Mouse (Mus musculus): ENCODE measurements around the gene Cby1. TPM values are rescaled to one million over a fixed set of nuclear protein-coding genes. Genes with fewer than 3 reads are reported as not detected.

Cby1 gene
- 33.7 and 37.4 TPM in 2 replicates for polyA plus RNA-seq (2012; ENCODE audit: low replicate concordance)

DNA sequence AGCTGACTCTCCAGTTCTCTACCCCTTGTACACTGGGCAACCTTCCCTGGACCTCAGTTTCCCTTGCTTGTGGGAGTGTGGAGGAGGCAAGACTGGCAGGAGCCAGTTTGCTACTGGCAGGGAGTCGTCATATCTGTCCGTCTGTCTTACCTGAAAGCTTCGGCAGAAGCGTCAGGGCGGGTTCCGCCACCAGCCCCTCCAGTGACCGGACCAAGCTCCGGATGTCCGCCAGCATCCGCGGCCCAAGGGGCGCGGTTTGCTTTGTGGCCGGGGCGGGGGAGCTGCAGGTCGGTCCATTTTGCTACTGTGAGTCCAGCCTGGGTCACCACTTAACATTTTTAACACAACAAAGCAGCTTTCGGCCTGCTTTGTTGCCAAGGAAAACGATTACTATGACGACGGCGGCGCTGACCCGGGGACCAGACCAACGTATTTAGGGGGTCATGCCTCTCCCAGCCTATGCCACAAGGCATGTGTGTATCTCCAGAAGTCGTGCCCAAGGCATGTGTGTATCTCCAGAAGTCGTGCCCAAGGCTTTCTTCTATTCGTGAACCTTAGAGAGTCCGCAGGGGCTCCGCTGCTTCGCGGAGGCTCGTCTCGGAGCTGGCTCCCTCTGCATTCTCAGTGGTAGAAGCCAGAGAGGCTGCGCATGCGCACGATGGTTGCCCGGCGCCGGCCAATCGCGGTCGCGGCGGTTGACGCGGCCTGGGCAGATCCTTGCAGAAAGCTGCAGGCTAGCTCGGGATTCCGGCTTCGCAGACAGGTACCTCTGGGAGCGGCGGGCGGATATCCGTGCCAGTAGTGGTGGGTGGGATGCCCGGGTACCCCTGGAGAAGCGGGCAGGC lies at the start of gene Cby1, which contains the start of gene Fam227a:
Gene Cby1 (plus strand): TSS at position 669 of the 845 bp plus-strand sequence.
Gene Fam227a (minus strand): TSS at position 426 of the 845 bp plus-strand sequence.

DNA sequence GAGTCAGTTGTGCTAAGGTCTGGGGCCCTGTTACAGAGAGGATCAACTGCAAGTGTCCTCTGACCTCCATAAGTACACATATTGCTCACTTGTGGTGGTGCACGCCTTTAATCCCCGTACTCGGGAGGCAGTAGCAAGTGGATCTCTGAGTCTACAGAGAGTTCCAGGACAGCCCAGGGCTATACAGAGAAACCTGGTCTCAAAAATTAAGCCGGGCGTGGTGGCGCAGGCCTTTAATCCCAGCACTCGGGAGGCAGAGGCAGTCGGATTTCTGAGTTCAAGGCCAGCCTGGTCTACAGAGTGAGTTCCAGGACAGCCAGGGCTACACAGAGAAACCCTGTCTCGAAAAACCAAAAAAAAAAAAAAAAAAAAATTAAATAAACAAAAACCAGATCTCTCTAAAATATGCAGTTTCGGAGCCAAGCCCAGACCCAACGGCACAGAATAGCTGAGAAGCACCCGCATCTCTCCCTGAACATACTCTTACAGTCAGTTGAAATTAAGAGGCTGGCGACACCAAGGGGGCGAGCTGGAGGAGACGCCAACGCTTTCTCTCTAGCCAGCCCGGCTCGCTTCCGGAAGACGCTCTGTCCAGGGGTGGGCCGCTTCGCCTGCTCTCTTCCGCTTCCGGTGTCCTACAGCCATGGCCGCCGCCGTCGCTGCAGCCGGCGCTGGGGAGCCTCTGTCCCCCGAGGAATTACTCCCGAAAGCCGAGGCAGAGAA lies 11.4 kb downstream of the Cby1 start, which contains the start of gene Tomm22:
Gene Tomm22 (plus strand): TSS at position 613 of the 723 bp plus-strand sequence.

DNA sequence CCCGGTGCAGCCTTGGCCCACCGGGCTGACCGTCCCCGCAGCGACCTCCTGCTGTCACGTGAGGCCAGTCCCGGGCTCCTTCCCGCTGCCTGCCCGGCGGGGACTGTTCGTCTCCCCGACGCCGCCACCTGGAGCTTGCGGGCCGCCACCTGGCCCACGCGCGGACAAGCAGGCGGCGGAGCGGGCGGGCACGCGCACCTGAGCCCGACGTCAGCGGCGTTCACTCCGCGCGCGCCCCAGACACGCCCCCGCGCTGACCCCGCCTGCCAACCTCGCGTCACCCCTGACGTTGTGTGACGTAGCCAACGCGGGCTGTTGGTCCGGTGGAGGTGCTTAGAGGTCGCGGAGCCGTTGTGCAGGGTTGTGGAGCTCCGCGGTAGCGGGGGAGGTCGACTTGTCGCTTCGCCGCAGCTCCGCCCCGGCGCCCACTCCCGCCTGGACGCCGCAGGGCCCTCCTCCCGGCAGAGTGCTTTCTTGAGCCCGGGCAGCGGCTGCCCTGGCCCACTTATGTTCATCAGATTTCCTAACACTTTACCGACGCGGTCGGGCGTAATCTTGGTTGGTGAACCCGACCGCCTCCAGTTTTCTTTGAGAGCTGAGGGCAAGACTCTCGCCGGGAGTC lies 28.8 kb downstream of the Cby1 start, which contains the start of gene Josd1:
Gene Josd1 (minus strand): TSS at position 274 of the 622 bp plus-strand sequence.

DNA sequence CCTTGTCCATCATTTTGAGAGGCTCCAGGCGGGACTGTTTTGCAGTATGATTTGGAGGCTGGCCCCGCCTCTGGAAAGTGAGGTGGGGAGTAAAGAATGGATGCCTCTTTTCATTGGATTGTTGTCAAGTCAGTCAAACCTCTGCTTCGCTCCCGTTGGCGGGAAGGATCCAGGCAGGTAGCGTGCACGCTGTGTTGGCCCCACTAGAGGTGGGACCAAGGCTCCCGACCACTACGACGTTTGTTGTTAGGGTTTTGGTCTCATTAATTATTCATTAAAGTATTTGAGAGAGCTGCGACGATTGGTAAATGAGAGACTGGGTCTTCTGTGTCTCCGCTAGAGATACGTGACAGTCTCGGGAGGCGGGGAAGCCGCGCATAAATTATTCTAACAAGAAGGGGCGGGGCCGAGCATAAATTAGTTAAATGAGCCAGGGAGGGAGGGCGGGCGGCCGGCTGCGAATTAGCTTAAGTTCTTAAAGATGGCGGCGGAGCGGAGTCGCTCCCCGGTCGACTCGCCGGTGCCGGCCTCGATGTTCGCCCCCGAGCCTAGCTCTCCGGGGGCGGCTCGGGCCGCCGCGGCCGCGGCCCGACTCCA lies 31.5 kb downstream of the Cby1 start, which contains the start of gene Gtpbp1:
Gene Gtpbp1 (plus strand): TSS at position 420 of the 597 bp plus-strand sequence.

Other genes with a start within 250 kb of the Cby1 start
- 35.8 and 87.8 TPM in 2 replicates for gene Csnk1e, start 203.6 kb upstream of the Cby1 start, polyA plus RNA-seq (2012; ENCODE audit: low replicate concordance)
- gene Kcnj4, start 154.0 kb upstream of the Cby1 start, polyA plus RNA-seq (2012; ENCODE audit: low replicate concordance), result not detected in 2 replicates
- 0.08 TPM in 1 of 2 replicates, not detected in the other for gene Kdelr3, start 142.8 kb upstream of the Cby1 start, polyA plus RNA-seq (2012; ENCODE audit: low replicate concordance)
- 92.9 and 168 TPM in 2 replicates for gene Ddx17, start 112.5 kb upstream of the Cby1 start, polyA plus RNA-seq (2012; ENCODE audit: low replicate concordance)
- not detected in 2 replicates for gene Dmc1, start 54.1 kb upstream of the Cby1 start, polyA plus RNA-seq (2012; ENCODE audit: low replicate concordance)
- 0.11 and 0.62 TPM in 2 replicates for gene Fam227a, start 243 bp upstream of the Cby1 start, polyA plus RNA-seq (2012; ENCODE audit: low replicate concordance)
- gene Tomm22, start 11.7 kb downstream of the Cby1 start, polyA plus RNA-seq (2012; ENCODE audit: low replicate concordance), result 59.5 and 61.4 TPM in 2 replicates
- 11.0 and 24.6 TPM in 2 replicates for gene Josd1, start 28.7 kb downstream of the Cby1 start, polyA plus RNA-seq (2012; ENCODE audit: low replicate concordance)
- gene Gtpbp1, start 31.6 kb downstream of the Cby1 start, polyA plus RNA-seq (2012; ENCODE audit: low replicate concordance), result 74.4 and 157 TPM in 2 replicates
- 323 and 388 TPM in 2 replicates for gene Sun2, start 83.3 kb downstream of the Cby1 start, polyA plus RNA-seq (2012; ENCODE audit: low replicate concordance)
- 23.9 and 28.1 TPM in 2 replicates for gene Dnal4, start 118.7 kb downstream of the Cby1 start, polyA plus RNA-seq (2012; ENCODE audit: low replicate concordance)
- gene Nptxr, start 145.6 kb downstream of the Cby1 start, polyA plus RNA-seq (2012; ENCODE audit: low replicate concordance), result 0.74 and 2.1 TPM in 2 replicates
- 0.33 and 3.0 TPM in 2 replicates for gene Npcd, start 175.0 kb downstream of the Cby1 start, polyA plus RNA-seq (2012; ENCODE audit: low replicate concordance)
- gene Cbx6, start 175.5 kb downstream of the Cby1 start, polyA plus RNA-seq (2012; ENCODE audit: low replicate concordance), result 27.1 and 46.2 TPM in 2 replicates
- 3.6 and 7.4 TPM in 2 replicates for gene Apobec3, start 232.5 kb downstream of the Cby1 start, polyA plus RNA-seq (2012; ENCODE audit: low replicate concordance)